Comparison of ENCODE assay signal across 8 mouse cellular contexts in the genomic region with DNA sequence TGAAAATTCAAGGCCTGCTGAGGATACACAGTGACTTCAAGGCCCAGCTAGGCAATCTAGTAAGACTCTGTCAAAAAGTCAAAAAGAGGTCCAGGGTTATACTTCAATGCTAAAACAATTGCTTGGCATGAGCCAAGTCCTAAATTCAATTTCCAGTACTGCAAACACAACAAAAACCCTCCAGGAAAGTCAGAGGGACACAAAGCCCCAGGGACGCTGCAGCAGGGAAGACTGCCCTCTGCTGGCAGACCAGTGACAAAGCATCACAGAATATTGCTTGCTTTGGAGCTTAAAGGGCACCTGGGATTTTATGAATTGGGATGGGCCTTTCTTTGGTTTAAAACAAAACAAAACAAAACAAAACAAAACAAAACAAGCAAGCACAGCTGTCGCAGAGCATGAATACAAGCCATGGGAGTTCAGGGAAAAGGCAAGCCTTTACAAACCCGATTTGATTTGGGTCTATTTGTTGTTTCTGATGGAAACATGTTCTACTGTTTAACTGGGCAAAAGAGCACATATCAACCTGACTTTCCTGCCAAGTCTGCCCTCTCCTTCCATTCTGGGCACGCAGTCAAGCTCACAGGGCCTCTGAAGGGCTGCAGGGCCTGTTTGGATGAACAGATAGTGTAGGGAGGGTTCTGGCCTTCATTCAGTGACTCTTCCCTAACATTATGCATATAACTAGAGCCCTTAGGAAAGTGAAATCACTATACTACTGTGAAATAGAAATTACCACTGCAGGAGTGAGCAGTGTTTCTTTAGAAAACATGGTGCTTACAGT. TPM values are rescaled to one million over a fixed set of nuclear protein-coding genes. Genes with fewer than 3 reads are reported as not detected.
DNase-seq lines count a peak whose midpoint lies in the region; ATAC-seq and TF ChIP-seq lines count a peak whose summit lies in the region.

No protein-coding gene starts in this region.

- TF ChIP-seq EP300 in heart, postnatal 0 days (IDR thresholded peaks at IDR 0.05; ENCODE audit: low read depth) = no peak

- 40% methylated on average over 4 of the region's 4 CpGs for WGBS in heart, embryonic 12.5 days
- WGBS in spleen, adult 2 months = 50% methylated on average over 4 of the region's 4 CpGs
- 29% methylated on average over 4 of the region's 4 CpGs for WGBS in heart, postnatal 0 days

- no peak for TF ChIP-seq POLR2A in spleen, adult 2 months (IDR thresholded peaks at IDR 0.05; ENCODE audit: low read depth, low read length)
- no peak for TF ChIP-seq POLR2A in brain, embryonic 14.5 days (IDR thresholded peaks at IDR 0.05; ENCODE audit: borderline replicate concordance, extremely low read depth, insufficient read depth, insufficient read length, poor library complexity, severe bottlenecking)

- no peak overlapping the region for H3K4me2 ChIP-seq in heart, embryonic 12.5 days
- no peak overlapping the region for H3K4me2 ChIP-seq in heart, postnatal 0 days (ENCODE audit: low read depth, low read length)

- no peak overlapping the region for H3K9ac ChIP-seq in heart, embryonic 12.5 days
- H3K9ac ChIP-seq in heart, postnatal 0 days (replicated peaks; ENCODE audit: low read depth, low read length) = no peak overlapping the region

- H3K36me3 ChIP-seq in heart, embryonic 12.5 days = peaks cover 33% of the 10 kb centered on the region
- H3K36me3 ChIP-seq in spleen, adult 2 months (ENCODE audit: control insufficient read depth, insufficient read depth, low read length) = peaks cover 3% of the 10 kb centered on the region
- H3K36me3 ChIP-seq in heart, postnatal 0 days (replicated peaks; ENCODE audit: control insufficient read depth, insufficient read depth, low read length) = peaks cover 7% of the 10 kb centered on the region; the same call in 1 of the 2 replicates

- no peak overlapping the region for H3K4me3 ChIP-seq in heart, embryonic 12.5 days
- H3K4me3 ChIP-seq in spleen, adult 2 months (ENCODE audit: extremely low read depth, insufficient read depth, insufficient read length) = no peak overlapping the region
- H3K4me3 ChIP-seq in heart, postnatal 0 days (ENCODE audit: low read depth, low read length) = no peak overlapping the region

- no peak for ATAC-seq in heart, embryonic 12.5 days (ENCODE audit: insufficient number of reproducible peaks, low FRiP score)
- ATAC-seq in heart, postnatal 0 days (ENCODE audit: insufficient read depth, low read depth) = peak; percentile 69
- ATAC-seq in activated CD4-positive, CD25-positive, alpha-beta regulatory T cell, adult 4 months = no peak

- no peaks in the 10 kb centered on the region for H3K27me3 ChIP-seq in heart, embryonic 12.5 days (replicated peaks)
- H3K27me3 ChIP-seq in spleen, adult 2 months (ENCODE audit: control insufficient read depth, insufficient read depth, low read length) = no peaks in the 10 kb centered on the region
- H3K27me3 ChIP-seq in heart, postnatal 0 days (ENCODE audit: control insufficient read depth, insufficient read depth, low read length) = no peaks in the 10 kb centered on the region

- H3K27ac ChIP-seq in heart, embryonic 12.5 days (ENCODE audit: poor library complexity, severe bottlenecking) = no peak overlapping the region
- H3K27ac ChIP-seq in spleen, adult 2 months (ENCODE audit: insufficient read depth, low read length) = no peak overlapping the region
- H3K27ac ChIP-seq in heart, postnatal 0 days (ENCODE audit: low read depth) = peak overlapping the region; percentile 38

- peak; percentile 90 for DNase-seq in heart, adult 11 months
- no peak for DNase-seq in spleen, adult 2 months (ENCODE audit: low read depth in 1 of 2, low spot score in 2 of 2)
- DNase-seq in spleen, postnatal 14 days (ENCODE audit: low spot score in 2 of 2) = no peak
- DNase-seq in brain, embryonic 14.5 days (ENCODE audit: low read depth) = peak; percentile 35
- DNase-seq in heart, postnatal 0 days (ENCODE audit: low spot score) = peak; percentile 24
- peak; percentile 28 for DNase-seq in ovary, postnatal 14 days (ENCODE audit: low spot score)

- H3K9me3 ChIP-seq in heart, embryonic 12.5 days (replicated peaks) = no peaks in the 10 kb centered on the region
- H3K9me3 ChIP-seq in heart, postnatal 0 days (replicated peaks; ENCODE audit: control insufficient read depth, low read length) = no peaks in the 10 kb centered on the region

- peak; percentile 57; the same call in 1 of the 2 replicates for TF ChIP-seq CTCF in spleen, adult 2 months (IDR thresholded peaks at IDR 0.05; ENCODE audit: extremely low read depth, insufficient read depth, insufficient read length, insufficient replicate concordance)
- peak; percentile 82 for TF ChIP-seq CTCF in brain, embryonic 14.5 days (IDR thresholded peaks at IDR 0.05; ENCODE audit: borderline replicate concordance, extremely low read depth, insufficient read depth, insufficient read length)
- TF ChIP-seq CTCF in heart, postnatal 0 days (IDR thresholded peaks at IDR 0.05; ENCODE audit: low read depth) = peak; percentile 68

- H3K4me1 ChIP-seq in heart, embryonic 12.5 days (replicated peaks) = no peaks in the 10 kb centered on the region
- no peaks in the 10 kb centered on the region for H3K4me1 ChIP-seq in spleen, adult 2 months (ENCODE audit: control insufficient read depth, insufficient read depth, insufficient read length)
- no peaks in the 10 kb centered on the region for H3K4me1 ChIP-seq in heart, postnatal 0 days (ENCODE audit: control insufficient read depth, insufficient read depth)

RNA-seq across cellular contexts. Expression of gene Syap1, which starts 16.3 kb away (rescaled TPM):
- polyA plus RNA-seq in heart, embryonic 12.5 days (2016; fragmentation: Nextera tagmentation; extraction: Ambion mirVana) = 30.6 and 32.4 TPM in 2 replicates
- polyA plus RNA-seq in spleen, adult 2 months (2012; rRNA removed) = 3.7 and 5.0 TPM in 2 replicates
- polyA plus RNA-seq in brain, embryonic 14.5 days (2012; rRNA removed) = 18.8 and 27.9 TPM in 2 replicates
- total RNA-seq in heart, postnatal 0 days (2014; rRNA removed; ENCODE audit: low replicate concordance) = 18.4 and 30.3 TPM in 2 replicates
- polyA plus RNA-seq in heart, postnatal 0 days (2015; fragmentation: Nextera tagmentation; extraction: Ambion mirVana) = 27.0 and 27.5 TPM in 2 replicates
- 10 to 100 TPM; 15.3 to 16.9 TPM for polyA plus RNA-seq in activated CD4-positive, CD25-positive, alpha-beta regulatory T cell, adult 4 months (2017; shearing (Covaris generic))

RNA-seq across cellular contexts. Expression of gene Ctps2, which starts 29.1 kb away (rescaled TPM):
- polyA plus RNA-seq in heart, embryonic 12.5 days (2016; fragmentation: Nextera tagmentation; extraction: Ambion mirVana) = 59.7 and 60.3 TPM in 2 replicates
- polyA plus RNA-seq in spleen, adult 2 months (2012; rRNA removed) = 8.9 and 11.0 TPM in 2 replicates
- polyA plus RNA-seq in brain, embryonic 14.5 days (2012; rRNA removed) = 47.1 and 67.7 TPM in 2 replicates
- total RNA-seq in heart, postnatal 0 days (2014; rRNA removed; ENCODE audit: low replicate concordance) = 14.3 and 30.9 TPM in 2 replicates
- polyA plus RNA-seq in heart, postnatal 0 days (2015; fragmentation: Nextera tagmentation; extraction: Ambion mirVana) = 29.8 and 30.4 TPM in 2 replicates
- polyA plus RNA-seq in activated CD4-positive, CD25-positive, alpha-beta regulatory T cell, adult 4 months (2017; shearing (Covaris generic)) = 100 to 1,000 TPM; 186 to 196 TPM

RNA-seq across cellular contexts. Expression of gene Txlng, which starts 42.7 kb away (rescaled TPM):
- polyA plus RNA-seq in heart, embryonic 12.5 days (2016; fragmentation: Nextera tagmentation; extraction: Ambion mirVana) = 10.8 and 12.1 TPM in 2 replicates
- 1.3 and 1.8 TPM in 2 replicates for polyA plus RNA-seq in spleen, adult 2 months (2012; rRNA removed)
- polyA plus RNA-seq in brain, embryonic 14.5 days (2012; rRNA removed) = 11.7 TPM in 2 replicates
- 8.0 and 10.7 TPM in 2 replicates for total RNA-seq in heart, postnatal 0 days (2014; rRNA removed; ENCODE audit: low replicate concordance)
- 7.2 and 7.8 TPM in 2 replicates for polyA plus RNA-seq in heart, postnatal 0 days (2015; fragmentation: Nextera tagmentation; extraction: Ambion mirVana)
- 10 to 100 TPM; 20.9 to 22.1 TPM for polyA plus RNA-seq in activated CD4-positive, CD25-positive, alpha-beta regulatory T cell, adult 4 months (2017; shearing (Covaris generic))

Comparison
In these comparisons a context has a peak if more than half of its experiments do, and no peak if none do; other contexts are left out.
1. DNase-seq: peak in heart, adult 11 months (single experiment), brain, embryonic 14.5 days (single experiment), heart, postnatal 0 days (single experiment) and ovary, postnatal 14 days (single experiment); none in spleen, adult 2 months (0 of 2) and spleen, postnatal 14 days (0 of 2).
2. Peak in every context shown above with its lines, with median percentiles within 50 percentile points of each other: CTCF ChIP-seq.